Mouse (Mus musculus) G1E (cell line): Measurements from ENCODE around the gene Pgm5.

Source experiments
- CTCF ChIP-seq: IDR thresholded peaks from 2 replicates; pipeline ENCODE4 v1.5.1; 2012; ENCODE audit warnings: low read depth, low read length, inconsistent platforms, mixed read lengths
- TAL1 ChIP-seq: conservative IDR thresholded peaks from 2 replicates; pipeline ENCODE4 v1.6.1; 2012; ENCODE audit warnings: low read depth, low read length, inconsistent platforms, mixed read lengths

- TF ChIP-seq CTCF (no peak), TAL1 (no peak)
Measured at GRCm38 (mm10) chr19:24716303-24717097, 145.2 kb downstream of the Pgm5 start.
